Mouse (Mus musculus): ENCODE measurements around the gene Hoxa3. TPM values are rescaled to one million over a fixed set of nuclear protein-coding genes. Genes with fewer than 3 reads are reported as not detected.

Hoxa3 gene
- total RNA-seq, 2 experiments from 2014 or later: 0.32 to 1.9 TPM

DNA sequence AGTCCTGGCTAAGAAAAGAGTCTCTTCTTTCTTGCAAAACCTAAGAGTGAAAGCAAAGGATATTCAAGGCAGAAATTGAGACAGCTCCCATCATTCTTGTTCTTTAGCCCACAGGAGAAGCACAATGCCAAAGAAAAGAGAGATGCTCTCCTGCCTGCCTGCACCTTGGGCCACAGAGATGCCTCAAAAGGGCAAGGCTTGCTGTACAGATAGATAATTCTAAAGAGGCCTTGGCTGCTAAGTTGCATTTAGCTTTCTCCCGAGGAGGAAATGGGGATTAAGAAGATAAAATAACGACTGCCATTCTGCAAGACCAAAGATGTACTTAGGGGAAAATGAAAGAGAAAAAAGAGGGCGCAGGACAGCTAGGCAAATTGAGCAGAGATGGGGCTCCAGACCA lies 33.8 kb upstream of the Hoxa3 start:
- no peak for DNase-seq

DNA sequence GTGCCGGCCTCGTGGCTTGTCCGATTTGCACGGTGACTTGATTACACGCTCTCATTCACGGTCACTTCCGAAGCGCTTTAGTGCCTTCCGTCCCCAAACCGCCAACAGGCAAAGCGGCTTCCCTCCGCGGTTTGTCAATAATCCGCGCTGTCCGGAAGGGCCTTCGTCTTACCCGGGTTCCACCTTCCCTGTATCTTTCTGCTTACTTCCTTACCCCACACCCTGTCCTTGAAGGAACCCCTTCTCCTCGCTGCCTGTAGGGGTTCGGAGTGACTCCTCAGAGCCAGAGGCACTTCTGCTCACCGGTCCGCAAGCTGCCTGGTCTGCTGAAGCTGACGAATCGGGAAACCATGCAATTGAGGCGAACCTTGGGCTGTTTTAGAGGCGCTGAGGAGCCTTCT lies 33.3 kb upstream of the Hoxa3 start:
- no peak for DNase-seq

DNA sequence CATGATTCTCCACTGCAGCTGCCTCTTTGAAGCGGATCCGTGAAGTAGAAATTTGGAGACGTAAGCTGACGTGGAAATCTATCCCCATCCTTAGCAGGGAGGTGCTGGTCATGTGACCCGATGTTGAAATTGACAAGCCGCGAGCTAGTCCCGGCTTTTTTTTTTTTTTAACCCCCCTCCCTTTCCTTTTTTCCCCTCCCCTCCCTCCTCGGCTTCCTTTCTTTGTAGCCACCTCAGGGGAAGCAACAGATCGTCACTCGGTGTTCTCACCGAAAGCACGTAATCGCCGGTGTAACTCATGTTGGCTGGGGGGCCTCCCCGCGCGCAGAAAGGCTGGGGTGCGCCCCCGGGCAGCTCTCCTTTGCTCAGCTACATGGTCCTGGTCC lies 32.6 kb upstream of the Hoxa3 start, which contains the start of gene Hoxa11:
Hoxa11 (minus strand) TSS at position 54 of the 386 bp plus-strand sequence.
- no peak for DNase-seq

DNA sequence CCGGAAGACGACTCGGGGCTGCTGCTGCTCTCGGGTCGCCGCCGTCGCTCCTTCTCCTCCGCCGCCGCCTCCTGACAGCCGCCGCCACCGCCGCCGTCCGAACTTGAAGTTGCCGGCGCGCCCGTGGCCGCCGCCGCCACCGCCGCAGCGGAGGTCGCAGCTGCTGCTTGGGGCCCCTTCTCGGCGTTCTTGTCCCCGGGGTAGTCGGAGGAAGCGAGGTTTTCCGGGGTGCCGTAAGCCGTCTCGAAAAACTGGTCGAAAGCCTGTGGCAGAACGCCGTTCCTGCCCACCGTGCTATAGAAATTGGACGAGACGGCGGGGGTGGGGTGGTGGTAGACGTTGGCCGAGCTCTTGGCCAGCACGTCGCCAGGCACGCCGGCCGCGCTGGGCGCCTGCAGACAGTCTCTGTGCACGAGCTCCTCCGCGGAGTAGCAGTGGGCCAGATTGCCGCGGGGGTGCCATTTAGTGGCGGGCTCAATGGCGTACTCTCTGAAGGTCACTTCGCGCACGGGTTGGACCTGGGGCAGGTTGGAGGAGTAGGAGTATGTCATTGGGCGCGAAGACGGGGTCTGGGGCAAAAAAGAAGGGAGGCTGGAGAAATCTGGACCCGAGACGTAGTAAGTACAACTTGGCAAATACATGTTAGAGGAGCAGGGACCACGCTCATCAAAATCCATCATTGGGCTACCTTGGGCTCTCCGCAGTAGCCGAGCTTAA lies 32.1 kb upstream of the Hoxa3 start:
- no peak for DNase-seq

DNA sequence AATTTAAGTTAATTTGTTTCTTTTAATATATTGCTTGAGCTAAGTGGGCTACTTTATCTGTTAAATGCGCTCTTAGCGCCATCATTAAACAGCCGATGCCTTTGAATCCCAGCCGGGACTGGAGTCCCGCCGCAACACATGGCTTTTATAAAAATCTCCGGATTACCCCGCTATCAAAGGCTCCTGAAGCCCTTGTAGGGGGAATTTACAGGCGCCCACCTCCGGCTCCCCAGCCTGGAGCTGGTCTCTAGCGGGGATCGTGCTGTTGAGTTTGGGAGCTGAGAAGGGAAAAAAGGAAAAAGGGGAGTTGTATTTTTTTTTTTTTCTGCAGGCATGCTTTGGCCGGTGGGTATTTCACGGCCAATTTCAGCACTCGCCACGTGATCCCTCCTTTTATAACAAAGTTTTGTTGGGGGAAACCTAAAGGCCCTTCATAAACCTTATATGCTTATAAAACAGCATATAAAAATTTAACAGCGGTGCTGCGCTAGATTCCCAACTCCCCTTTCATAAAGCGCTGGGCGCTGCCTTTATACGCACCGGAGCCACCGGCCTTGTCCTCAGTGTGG lies 31.4 kb upstream of the Hoxa3 start:
- no peak for DNase-seq

DNA sequence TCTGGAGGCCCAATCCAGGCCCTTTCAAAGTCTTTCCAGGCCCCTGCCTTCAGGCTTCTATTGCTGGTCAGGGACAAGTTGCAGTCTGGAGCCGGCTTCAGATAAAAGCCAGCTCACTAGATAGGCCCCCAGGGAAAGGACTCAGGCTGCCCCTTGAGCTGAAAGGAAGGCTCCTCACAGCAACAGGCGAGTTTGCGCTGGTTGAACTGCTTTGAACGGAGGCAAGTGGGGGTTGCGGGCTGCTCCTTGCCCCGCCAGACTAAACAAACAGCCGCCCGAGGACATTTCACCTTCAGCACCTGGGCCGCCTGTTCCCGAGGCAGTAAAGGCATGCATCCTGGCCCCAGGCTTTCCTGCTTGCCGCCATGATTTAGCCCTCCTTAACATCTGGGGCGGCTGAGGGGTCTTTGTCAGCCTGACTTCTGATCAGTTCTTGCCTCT lies 30.6 kb upstream of the Hoxa3 start:
- DNase-seq: no peak

DNA sequence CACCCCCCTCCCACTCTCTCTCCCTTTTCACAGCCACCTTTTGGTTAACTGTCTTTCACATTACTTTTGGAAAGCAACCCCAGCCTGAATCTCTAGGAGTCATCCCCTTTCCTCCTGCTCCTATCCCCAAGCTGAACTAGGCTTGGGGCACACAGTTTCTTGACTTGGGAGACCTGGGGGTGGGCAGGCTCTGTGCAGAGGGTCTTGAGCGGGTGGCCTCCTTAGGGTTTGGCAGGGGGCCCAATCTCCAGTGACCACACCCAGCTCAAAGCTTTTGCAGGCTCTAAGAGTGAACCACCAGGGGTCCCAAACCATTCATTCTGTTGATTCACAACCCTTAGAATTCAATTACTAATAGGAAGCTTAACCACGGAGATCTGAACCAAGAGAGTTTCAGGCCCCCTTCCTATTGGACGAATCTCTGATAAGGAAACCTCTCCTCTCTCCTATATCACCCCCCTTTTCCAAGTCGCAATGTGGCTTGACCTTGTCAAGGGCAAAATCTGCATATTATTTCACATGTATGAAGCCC lies 29.7 kb upstream of the Hoxa3 start:
- no peak for DNase-seq

DNA sequence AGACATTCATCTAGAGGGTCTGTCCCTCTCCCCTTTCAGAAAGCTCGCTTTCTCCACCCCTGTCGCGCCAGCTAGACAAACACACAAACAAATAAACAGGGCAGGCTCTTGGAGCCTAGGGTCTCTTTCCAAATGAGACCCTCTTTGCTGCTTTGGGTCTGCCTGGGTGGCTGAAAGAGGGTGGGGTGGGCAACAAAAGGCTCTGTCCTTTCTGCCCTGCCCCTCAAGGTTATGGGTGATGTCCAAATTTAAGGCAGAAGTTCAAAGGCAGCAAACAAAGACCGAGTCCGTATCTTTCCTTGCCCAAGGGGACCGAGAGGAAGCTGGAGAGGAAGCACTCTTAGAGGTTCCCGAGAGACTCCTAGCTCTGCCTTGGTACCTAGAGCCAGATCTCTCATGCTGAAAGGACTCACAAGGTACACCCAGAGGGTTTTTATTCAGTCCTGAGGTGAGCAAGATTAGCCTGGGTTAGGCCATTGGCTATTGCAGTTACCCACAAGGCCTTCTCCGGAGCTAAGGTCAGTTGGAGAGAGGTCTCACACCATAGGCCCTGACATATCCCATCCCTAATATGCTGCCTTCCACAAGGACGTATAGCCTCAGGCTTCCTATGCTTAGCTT lies 28.0 kb upstream of the Hoxa3 start:
- no peak for DNase-seq

DNA sequence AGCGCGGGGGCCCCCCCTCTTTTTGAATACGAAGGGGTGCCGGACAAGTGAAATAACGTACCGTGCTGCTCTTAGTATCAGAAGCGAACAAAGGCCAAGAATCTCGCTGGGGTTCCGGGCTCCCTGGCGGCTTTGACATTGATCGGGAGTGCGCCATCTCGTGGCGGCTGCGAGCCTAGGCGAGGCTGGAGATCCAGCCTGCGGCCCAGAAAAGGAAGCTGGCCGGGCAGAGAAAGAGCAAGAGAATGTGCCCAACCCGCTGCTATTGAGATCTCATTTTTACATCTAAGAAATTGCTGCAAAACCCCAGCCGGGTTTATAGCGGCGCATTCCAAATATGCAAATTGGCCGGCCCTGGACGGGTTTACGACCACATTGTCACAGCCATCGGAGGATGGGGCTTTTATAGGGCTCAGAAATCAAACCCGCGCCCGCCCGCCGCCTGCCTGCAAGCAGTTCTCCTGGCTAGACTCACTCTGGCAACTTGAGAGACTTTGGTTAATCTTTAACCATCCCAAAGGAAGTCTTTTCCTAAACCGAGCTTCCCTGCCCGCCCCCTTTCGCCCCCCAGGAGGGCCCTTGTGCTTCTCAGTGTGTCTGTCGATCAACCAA lies 27.4 kb upstream of the Hoxa3 start, which contains the start of gene Hoxa10:
Hoxa10 (minus strand) TSS at position 466 of the 612 bp plus-strand sequence.
- peak; percentile 73 to 79 for DNase-seq

DNA sequence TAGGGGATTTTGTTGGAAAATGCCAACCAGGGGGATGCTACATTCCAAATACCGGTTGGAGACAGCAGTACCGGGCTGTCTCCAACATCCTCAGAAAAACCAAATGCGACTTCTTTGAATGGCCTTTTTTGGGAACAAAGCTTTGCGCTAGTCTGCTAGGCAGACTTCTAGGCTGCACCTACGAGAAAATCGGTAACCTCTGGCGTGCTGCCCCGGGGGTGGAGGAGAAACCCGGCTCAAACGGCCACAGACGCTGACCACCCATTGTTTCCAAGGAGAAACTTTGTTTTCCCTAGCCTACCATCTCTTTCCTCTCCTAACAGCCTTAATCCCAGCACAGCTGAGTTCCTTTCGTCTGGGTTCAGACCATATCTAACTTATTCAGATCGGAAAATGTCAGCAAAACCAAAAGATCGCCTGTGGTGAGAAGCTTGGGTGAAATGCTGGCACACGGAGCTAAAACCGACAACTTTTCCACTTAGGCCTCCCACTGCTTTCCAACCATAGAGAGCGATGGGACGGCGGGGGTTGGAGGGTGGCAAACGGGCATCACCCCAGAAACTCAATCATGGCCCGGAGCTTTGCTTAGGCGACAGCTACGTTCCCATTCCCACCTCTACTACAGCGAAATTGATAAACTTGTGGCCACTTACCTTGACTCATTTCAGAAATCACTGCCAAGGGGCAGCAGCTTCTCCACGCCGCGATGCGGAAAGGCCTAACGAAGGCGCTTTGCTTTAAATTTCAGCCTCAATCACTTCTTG lies 26.7 kb upstream of the Hoxa3 start:
- DNase-seq: no peak

DNA sequence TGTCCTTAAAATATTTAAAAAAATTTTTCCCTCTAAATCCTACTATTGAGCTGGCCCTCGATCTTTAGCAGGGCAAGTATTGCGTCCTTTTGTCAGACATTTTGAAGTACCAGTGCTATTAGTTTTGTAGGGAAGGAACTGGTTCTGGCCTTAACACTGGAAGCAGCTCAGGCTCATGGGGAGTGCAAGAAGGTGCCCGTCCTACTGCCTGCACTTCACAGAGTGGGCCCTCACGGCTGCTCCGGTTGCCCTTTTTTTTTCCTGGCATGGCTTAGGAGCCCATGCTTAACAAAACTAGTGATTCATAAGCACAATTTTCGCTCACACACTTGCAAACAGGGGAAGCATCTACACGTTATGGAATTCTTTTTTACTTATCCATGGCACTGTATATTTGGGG lies 25.8 kb upstream of the Hoxa3 start:
- no peak for DNase-seq

DNA sequence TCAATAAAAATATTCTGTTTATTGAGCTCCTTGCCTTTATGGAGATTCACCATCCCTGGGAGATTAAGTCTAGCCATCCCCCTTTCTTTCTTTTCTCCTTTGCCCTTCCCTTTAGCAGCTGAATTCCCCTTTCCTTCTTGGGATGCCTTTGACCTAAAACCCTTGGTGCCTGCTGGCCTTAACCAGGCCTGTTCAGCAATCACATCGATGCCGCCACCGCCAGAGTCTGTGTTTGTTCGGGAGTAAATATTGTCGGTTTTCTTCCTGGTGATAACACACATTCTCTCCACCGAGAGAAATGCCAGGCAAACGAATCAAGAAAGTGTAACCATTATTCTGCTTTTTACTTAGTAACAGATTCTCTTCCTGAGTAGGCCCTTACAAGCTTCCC lies 25.0 kb upstream of the Hoxa3 start:
- DNase-seq: no peak

DNA sequence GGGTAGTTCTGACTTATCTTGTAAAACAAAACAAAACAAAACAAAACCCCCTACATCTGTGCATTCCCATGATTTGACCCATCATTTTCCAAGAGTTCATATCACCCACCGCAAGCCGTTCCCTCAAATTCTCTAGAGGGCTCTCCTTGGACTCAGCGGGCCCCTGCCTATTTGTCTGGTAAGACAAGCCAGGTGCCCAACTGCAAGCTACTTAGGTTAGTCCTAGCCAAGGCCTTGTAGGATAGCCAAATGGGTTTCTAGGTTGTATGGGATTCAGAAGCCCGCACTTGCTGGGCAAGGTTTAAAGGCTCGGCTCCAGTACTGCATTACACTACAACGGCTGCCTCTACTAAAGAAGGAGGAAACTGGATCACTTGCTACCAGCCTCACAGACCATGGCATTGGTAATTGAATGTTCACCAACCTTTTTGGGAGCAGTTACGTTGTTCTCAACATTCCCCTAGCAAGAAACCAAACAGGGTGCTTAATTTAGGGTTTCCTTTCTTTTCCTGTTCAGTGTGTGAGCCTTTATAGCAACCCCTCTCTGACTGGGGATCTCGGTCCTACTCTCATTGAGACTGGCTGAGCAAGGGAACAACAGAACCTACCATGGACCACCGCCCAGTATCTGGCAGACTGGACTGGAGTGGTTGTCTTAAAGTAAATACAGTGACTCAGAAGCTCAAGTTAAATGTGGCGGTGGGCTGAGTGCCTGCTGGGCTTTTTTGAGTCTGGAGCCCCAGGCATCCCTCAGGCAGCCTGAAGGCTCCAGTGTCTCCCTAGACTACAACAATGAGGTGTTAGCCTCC lies 24.4 kb upstream of the Hoxa3 start:
- no peak for DNase-seq

DNA sequence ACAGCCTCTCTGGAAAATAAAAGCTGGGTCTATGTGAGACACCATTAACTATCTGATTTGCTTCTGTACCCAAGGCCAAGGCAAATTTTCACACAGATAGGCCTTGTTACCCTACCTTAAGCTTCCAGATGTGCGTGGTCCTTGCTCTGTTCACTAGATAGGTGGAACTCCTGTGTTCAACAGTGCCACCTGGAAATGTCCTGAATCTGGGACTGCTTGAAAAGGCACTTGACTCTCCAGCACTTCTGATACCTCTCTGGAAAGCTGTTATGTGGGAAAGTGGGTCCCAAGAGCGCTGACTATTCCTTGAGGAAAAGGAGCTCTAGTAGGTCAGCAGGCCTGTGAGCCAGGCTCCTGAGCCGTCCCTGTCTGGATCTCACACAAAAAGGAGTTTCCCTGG lies 23.7 kb upstream of the Hoxa3 start:
- no peak for DNase-seq

DNA sequence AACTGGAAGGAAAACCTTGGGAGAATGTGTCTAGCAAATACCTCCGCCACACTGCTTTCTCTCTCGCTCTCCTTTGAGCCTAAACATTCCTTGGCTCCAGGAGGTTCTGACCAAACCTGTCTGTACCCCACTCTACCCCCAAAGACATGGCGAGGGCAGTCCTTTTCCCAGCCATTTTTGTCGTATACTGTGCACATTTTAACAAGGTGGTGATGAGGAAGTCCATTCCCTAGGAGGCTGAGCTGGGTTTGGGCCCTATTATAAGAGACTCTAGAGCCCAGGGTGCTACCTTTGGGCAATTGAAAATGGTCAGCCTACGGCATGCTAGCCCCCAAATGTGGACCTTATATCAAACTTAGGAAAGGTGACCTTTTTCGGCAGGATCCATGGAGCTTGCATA lies 22.7 kb upstream of the Hoxa3 start:
- DNase-seq: no peak

DNA sequence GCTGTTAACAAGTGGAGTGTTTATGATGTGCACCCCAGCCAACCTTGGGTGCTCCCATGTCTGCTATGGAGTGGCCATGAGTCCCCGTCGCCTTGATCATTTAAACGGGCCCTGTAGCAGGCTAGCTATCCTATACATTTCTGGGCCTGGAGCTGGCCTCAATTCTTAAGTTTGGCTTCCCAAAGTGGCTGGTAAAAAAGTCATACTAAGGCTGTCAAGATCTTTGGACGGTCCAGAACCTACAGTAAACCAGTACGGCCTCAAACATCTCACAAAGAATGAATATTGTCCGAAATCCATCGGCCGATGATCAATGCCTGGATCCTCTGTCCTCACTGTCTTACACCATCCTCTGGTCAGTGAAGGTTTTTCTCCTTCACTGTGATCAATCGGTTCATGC lies 22.1 kb upstream of the Hoxa3 start:
- DNase-seq: no peak

DNA sequence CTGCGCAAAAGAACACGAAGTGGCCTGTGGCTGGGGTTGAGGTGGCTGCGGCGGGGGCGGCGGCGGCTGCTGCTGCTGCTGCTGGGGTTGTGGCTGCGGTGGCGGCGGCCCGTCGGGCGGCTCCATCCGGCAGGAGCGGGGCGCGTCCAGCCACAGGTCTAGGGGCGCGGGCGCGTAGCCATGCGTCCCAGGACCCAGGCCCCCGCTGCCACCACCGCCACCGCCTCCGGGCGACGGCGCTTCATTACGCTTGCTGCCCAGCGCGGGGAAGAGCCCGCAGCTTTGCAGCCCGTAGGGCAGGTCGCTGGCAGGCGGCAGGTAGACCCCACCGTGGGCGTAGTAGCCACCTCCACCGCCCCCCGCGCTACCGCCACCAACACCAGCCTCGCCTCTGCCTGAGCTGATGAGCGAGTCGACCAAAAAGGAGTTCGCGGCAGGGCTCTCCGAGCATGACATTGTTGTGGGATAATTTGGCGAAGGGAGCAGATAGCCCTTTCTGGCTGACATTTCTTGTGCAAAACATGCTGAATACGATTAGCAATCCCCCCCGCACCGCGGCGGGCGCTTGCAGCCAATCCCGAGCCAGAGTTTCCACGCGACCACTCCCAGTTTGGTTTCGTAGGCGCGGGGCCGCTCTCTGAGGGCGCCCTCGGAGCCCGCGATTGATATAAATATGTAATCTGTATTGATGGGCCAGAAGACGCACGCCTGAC lies 21.4 kb upstream of the Hoxa3 start:
- DNase-seq: no peak

DNA sequence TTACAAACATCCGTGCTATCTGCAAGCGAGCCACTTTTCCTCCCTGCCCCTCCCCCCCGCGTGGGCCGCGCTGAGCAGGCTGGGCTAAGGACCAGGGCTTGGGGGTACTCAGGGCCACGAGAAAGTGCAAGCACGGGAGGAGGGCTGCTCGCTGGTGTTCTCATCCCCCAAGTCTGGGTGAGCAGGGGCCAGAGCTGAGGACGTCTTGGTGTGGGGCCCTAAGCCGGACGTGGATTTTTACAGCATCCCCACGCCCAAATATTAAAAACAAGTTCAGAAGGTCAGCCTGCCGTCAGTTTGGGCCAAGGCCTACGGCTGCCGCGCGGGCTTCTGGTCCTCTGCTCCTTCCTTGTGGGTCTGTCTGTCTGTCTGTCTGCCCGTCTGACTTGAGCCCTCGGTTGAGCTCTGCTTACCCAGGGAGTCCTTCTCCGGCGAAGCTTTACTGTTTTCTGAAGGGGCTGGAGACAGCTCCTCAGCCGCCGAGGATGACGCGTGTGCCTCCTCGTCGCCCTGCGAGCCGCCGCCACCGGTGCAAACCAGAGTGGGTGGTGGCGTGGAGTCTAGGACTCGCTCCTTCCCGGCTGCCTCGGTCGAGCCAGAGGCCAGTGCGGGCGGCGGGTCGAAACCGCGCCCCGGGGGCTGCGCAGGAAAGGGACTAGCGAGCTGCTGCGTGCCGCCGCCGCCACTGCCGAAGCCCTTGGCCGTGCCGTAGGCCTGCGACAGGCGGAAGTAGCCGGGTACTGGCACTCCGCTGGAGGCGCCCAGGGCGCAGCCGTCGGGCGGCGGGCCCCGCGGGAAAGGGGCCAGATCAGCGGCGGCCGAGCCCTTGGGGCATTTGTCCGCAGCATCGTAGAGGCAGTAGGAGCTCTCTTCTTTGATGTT lies 20.7 kb upstream of the Hoxa3 start:
- DNase-seq: peak in 1 of 2 experiments; percentile 22

DNA sequence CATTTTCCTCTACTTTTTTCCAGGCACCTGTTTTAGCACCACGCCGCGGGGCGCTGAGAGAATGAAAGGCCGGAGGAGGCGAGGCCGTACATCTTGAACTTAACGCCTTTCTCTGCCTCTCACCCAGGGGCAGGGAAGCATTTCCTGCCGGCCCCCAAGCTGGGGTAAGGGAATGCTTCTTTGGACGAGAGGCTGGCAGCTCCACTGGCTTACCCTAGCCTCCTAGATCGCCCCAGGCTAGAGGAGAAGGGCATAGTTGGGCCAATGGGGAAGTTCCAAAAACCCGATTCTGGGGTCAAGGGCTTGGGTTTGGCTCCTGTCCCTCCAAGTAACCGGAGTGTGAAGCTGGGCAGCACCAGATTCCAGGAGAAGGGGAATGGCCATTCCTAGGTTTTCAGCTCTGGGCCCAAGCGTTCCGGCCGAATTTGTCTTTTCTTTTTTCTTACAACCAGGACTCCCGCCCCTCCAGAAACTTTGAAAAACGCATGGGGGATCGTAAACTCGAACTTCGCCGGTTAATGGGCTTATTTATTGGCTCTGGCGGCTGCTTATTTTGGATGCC lies 19.9 kb upstream of the Hoxa3 start:
- peak in 1 of 2 experiments; percentile 21 for DNase-seq
